In the genomic region with DNA sequence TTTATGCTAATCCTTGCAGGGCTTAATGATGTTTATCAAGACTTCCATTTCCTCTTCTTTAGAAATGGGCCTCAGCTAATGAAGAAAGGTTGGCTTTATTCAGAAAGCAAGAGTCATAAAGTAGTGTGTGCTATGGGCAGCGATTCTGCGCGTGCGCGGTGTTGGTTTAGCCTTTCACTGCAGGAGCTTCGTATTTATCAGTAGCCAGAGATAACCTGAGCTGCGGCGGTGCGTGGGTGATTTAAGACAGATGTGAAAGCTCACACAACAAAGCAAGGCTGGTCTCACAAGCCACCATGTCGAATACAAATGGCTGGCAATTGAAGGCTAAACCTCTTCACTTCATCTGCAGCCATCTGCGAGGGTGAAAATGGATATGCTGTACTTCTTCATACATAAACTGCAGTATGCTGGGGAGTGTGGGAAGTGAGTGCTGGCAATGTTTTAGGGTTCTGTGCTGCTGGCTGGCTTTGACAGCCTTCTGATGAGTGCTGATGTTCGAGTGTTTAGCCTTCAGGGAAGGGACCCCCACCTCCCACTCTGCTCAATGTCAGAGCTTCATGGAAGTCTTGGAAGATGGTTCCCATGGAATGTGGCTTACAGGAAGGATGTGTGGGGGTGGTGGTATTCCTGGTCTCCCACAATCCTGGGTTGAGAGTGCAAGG, we compare ENCODE assay signal across 9 mouse cellular contexts.
DNase-seq lines count a peak whose midpoint lies in the region; ATAC-seq lines count a peak whose summit lies in the region.
"Had no signal": no experiment of that assay in that cellular context is flagged by ENCODE, and none has a peak within 500 bp of the region (broad histone marks: within the 10 kb centered on the region; RNA-seq: fewer than 3 reads in every experiment).

No protein-coding gene starts in this region.

- peak; percentile 19; the same call in 1 of the 2 replicates for ATAC-seq in kidney, embryonic 16.5 days (ENCODE audit: low FRiP score, low TSS enrichment)
- no peak for ATAC-seq in embryonic facial prominence, embryonic 12.5 days (ENCODE audit: insufficient number of reproducible peaks, insufficient read depth, low FRiP score, low TSS enrichment)
- ATAC-seq in liver, embryonic 16.5 days (ENCODE audit: low read depth): peak; percentile 5; the same call in 1 of the 2 replicates

- H3K9ac ChIP-seq in kidney, embryonic 16.5 days (replicated peaks; ENCODE audit: low read length): no peak overlapping the region
- H3K9ac ChIP-seq in embryonic facial prominence, embryonic 12.5 days: no peak overlapping the region
- H3K9ac ChIP-seq in liver, embryonic 16.5 days (ENCODE audit: low read depth, low read length): no peak overlapping the region

- H3K9me3 ChIP-seq in kidney, embryonic 16.5 days (ENCODE audit: low read length): peaks cover 5% of the 10 kb centered on the region
- H3K9me3 ChIP-seq in embryonic facial prominence, embryonic 12.5 days: no peaks in the 10 kb centered on the region
- H3K9me3 ChIP-seq in liver, embryonic 16.5 days (replicated peaks; ENCODE audit: control insufficient read depth, low read length): no peaks in the 10 kb centered on the region

- H3K27me3 ChIP-seq in kidney, embryonic 16.5 days (ENCODE audit: insufficient read depth, low read length): no peaks in the 10 kb centered on the region
- no peaks in the 10 kb centered on the region for H3K27me3 ChIP-seq in embryonic facial prominence, embryonic 12.5 days
- H3K27me3 ChIP-seq in liver, embryonic 16.5 days (ENCODE audit: control insufficient read depth, insufficient read depth, low read depth, low read length): no peaks in the 10 kb centered on the region

- WGBS in kidney, embryonic 16.5 days: 52% methylated on average over 12 of the region's 12 CpGs
- 50% methylated on average over 12 of the region's 12 CpGs for WGBS in embryonic facial prominence, embryonic 12.5 days
- WGBS in liver, embryonic 16.5 days (ENCODE audit: insufficient replicate concordance): 66% methylated on average over 12 of the region's 12 CpGs

- peaks cover 45% of the 10 kb centered on the region for H3K4me1 ChIP-seq in kidney, embryonic 16.5 days (ENCODE audit: insufficient read depth, low read length)
- peaks cover 37% of the 10 kb centered on the region for H3K4me1 ChIP-seq in embryonic facial prominence, embryonic 12.5 days
- H3K4me1 ChIP-seq in liver, embryonic 16.5 days (ENCODE audit: control insufficient read depth, low read depth, low read length): no peaks in the 10 kb centered on the region

- H3K27ac ChIP-seq in kidney, embryonic 16.5 days (ENCODE audit: low read length): peak overlapping the region; percentile 79
- peak overlapping the region; percentile 72 for H3K27ac ChIP-seq in embryonic facial prominence, embryonic 12.5 days
- no peak overlapping the region for H3K27ac ChIP-seq in liver, embryonic 16.5 days (ENCODE audit: low read length)

- H3K4me2 ChIP-seq in kidney, embryonic 16.5 days (replicated peaks; ENCODE audit: low read depth, low read length): 0 out of 2 replicates have a peak overlapping the region, but pooled peaks have one; percentile 19
- no peak overlapping the region for H3K4me2 ChIP-seq in embryonic facial prominence, embryonic 12.5 days (replicated peaks)
- H3K4me2 ChIP-seq in liver, embryonic 16.5 days (ENCODE audit: low read depth, low read length): no peak overlapping the region

- no peak overlapping the region for H3K4me3 ChIP-seq in kidney, embryonic 16.5 days (ENCODE audit: low read length)
- H3K4me3 ChIP-seq in embryonic facial prominence, embryonic 12.5 days: no peak overlapping the region
- H3K4me3 ChIP-seq in liver, embryonic 16.5 days (ENCODE audit: low read depth, low read length): no peak overlapping the region

- H3K36me3 ChIP-seq in kidney, embryonic 16.5 days (ENCODE audit: insufficient read depth, low read length): peaks cover 7% of the 10 kb centered on the region
- peaks cover 9% of the 10 kb centered on the region for H3K36me3 ChIP-seq in embryonic facial prominence, embryonic 12.5 days
- H3K36me3 ChIP-seq in liver, embryonic 16.5 days (ENCODE audit: control insufficient read depth, insufficient read depth): peaks cover 6% of the 10 kb centered on the region

- DNase-seq in embryo, embryonic 10 days (ENCODE audit: low spot score): peak; percentile 46
- DNase-seq in embryo, embryonic 9.5 days (ENCODE audit: extremely low spot score): no peak
- DNase-seq in kidney, adult 8-10 months: no peak
- DNase-seq in testis, postnatal 10 days (ENCODE audit: low spot score): no peak
- DNase-seq in ovary, postnatal 14 days (ENCODE audit: low spot score): no peak
- DNase-seq: right cerebral cortex, postnatal 25 days had no signal
